Mouse (Mus musculus) stomach, postnatal 0 days (tissue): Measurements from ENCODE around the gene Myo5c. TPM values are rescaled to one million over a fixed set of nuclear protein-coding genes. Genes with fewer than 3 reads are reported as not detected.

Experiments
- ATAC-seq: fragments of 200-750 bp; cut with Nextera tagmentation; 2 replicates; pipeline ENCODE4 v1.8.0; 2017; ENCODE audit not compliant: low FRiP score, low TSS enrichment
- DNase-seq: peaks from one replicate; pipeline ENCODE4 v3.0.0-alpha.2; 2016; ENCODE audit warnings: low spot score
- H3K27ac ChIP-seq: fragments of 300-500 bp; sonication (generic); replicated peaks from 2 replicates; pipeline ENCODE4 v1.5.1; 2014; ENCODE audit warnings: mild to moderate bottlenecking, control low read depth
- H3K27me3 ChIP-seq: fragments of 300-500 bp; sonication (generic); 2 replicates; pipeline ENCODE4 v1.6.1; 2014; ENCODE audit warnings: low read length; ENCODE audit not compliant: control insufficient read depth, insufficient read depth
- H3K36me3 ChIP-seq: fragments of 300-500 bp; sonication (generic); 2 replicates; pipeline ENCODE4 v1.6.1; 2014; ENCODE audit warnings: low read length, mixed read lengths; ENCODE audit not compliant: control insufficient read depth, insufficient read depth
- H3K4me1 ChIP-seq: fragments of 300-500 bp; sonication (generic); replicated peaks from 2 replicates; pipeline ENCODE4 v1.6.1; 2014; ENCODE audit warnings: antibody characterized with exemption; ENCODE audit not compliant: control insufficient read depth, insufficient read depth
- H3K4me2 ChIP-seq: fragments of 300-500 bp; sonication (generic); replicated peaks from 2 replicates; pipeline ENCODE4 v1.6.1; 2014; ENCODE audit warnings: low read depth, mild to moderate bottlenecking, control low read depth, moderate library complexity
- H3K4me3 ChIP-seq: fragments of 300-500 bp; sonication (generic); 2 replicates; pipeline ENCODE4 v1.5.1; 2014; ENCODE audit warnings: low read depth, low read length, control low read depth
- H3K9ac ChIP-seq: fragments of 300-500 bp; sonication (generic); 2 replicates; pipeline ENCODE4 v1.6.1; 2014; ENCODE audit warnings: mild to moderate bottlenecking, low read length, control low read depth, mixed read lengths
- H3K9me3 ChIP-seq: fragments of 300-500 bp; sonication (generic); 2 replicates; pipeline ENCODE4 v1.6.1; 2016; ENCODE audit warnings: low read length; ENCODE audit not compliant: control insufficient read depth
- CTCF ChIP-seq: IDR thresholded peaks from 2 replicates; pipeline ENCODE4 v1.5.1; 2016; ENCODE audit warnings: antibody characterized with exemption, low read depth, mild to moderate bottlenecking, moderate library complexity
- EP300 ChIP-seq: optimal IDR thresholded peaks from 2 replicates; pipeline ENCODE3; 2016; ENCODE audit warnings: antibody characterized with exemption
- WGBS: fragments of 180-500 bp; shearing (Covaris S2); extraction: QIAGEN DNeasy Blood & Tissue Kit; methylation state at CpG from one replicate; pipeline ENCODE4 v1.1.7; 2014; 5-methylcytosine and 5-hydroxymethylcytosine counted together
- polyA plus RNA-seq: library from polyadenylated mRNA; unstranded; fragments of >200 nt; fragmentation: Nextera tagmentation; extraction: Ambion mirVana; gene quantifications from 2 replicates; pipeline ENCODE4 v1.2.1, GENCODE M21; 2015

Myo5c gene
- polyA plus RNA-seq, 1 experiment from 2014 or later, result 11.4 TPM

DNA sequence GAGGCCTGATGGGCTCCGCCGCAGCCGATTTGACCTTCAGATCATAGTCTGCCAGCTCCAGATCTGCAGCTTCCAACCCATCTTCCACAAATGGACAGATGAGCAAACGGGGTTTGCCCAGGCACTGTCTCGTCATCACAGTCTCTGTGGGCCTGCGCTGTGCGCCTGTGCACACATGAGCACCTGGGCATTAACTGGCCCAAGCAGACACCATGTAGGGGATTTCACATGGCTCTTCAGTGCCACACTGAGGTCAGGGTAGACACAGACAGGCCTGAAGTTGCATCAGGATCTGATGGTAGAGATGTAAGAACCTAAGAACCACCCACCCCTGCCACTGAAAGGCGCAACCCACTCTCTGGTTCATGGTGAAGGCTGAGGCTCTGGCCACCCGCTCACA lies 43.2 kb downstream of the Myo5c start:
- WGBS, result 91% methylated on average over 9 of the region's 9 CpGs
- no peak for ATAC-seq

DNA sequence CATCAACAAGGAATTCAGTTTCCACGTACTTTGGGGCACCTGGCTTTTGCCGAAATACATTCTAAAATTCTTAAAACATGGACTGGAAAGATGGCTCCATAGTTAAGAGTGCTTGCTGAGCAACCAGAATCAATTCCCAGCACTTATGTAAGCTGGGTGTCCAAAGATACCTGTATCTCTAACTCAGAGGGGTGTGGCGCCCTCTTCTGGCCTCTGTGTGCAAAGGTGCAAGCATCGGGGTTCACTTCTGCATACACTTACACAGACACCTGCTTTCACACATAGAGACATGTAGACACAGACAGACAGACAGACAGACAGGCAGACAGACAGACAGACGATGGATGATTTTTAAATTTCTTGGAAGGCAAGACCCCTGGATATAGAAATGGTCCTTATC lies 49.0 kb downstream of the Myo5c start:
- DNase-seq (peak; percentile 72), ATAC-seq (no peak)
- TF ChIP-seq CTCF (peak; percentile 75), EP300 (no peak)
- H3K27me3 ChIP-seq, result no peaks in the 10 kb centered on the region
- H3K4me2 ChIP-seq, result no peak overlapping the region
- H3K36me3 ChIP-seq, result no peaks in the 10 kb centered on the region
- WGBS, result 47% methylated on average over 5 of the region's 5 CpGs
- H3K9ac ChIP-seq, result no peak overlapping the region
- H3K27ac ChIP-seq, result no peak overlapping the region
- no peaks in the 10 kb centered on the region for H3K9me3 ChIP-seq
- no peaks in the 10 kb centered on the region for H3K4me1 ChIP-seq
- no peak overlapping the region for H3K4me3 ChIP-seq

More for the DNA sequence above, 43.2 kb downstream of the Myo5c start:
- Histone ChIP-seq H3K27ac (no peak overlapping the region), H3K36me3 (0 out of 2 replicates have a peak, but pooled peaks cover 3% of the 10 kb centered on the region), H3K9ac (no peak overlapping the region), H3K4me1 (no peaks in the 10 kb centered on the region), H3K4me2 (no peak overlapping the region), H3K27me3 (no peaks in the 10 kb centered on the region), H3K9me3 (no peaks in the 10 kb centered on the region), H3K4me3 (no peak overlapping the region)
- TF ChIP-seq CTCF (0 out of 2 replicates have a peak, but pooled peaks have one; percentile 17), EP300 (no peak)
- no peak for DNase-seq

DNA sequence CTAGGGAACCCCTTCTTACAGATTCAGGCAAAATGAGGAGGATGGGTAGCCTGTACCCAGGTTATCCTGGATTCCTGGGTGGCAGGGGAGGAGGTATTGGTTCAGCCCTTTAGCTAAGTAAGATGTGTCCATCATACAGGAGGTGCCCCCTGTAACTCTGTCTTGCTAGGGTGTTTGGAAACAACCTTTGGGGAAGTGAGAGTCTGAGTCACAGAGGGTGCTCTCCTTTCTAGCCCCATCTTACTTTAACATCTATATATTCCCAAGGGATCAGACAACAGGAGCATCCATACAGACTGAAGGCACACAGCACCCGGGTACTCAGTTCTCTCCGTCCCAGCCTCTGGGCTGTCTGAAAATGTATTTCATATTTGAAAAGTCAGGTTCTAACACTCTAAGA lies 50.4 kb downstream of the Myo5c start:
- 77% methylated on average over 2 of the region's 2 CpGs for WGBS
- H3K36me3 ChIP-seq, result no peaks in the 10 kb centered on the region
- H3K4me1 ChIP-seq, result no peaks in the 10 kb centered on the region
- no peak overlapping the region for H3K4me3 ChIP-seq
- TF ChIP-seq EP300, result no peak
- TF ChIP-seq CTCF, result no peak
- no peak overlapping the region for H3K27ac ChIP-seq
- no peaks in the 10 kb centered on the region for H3K27me3 ChIP-seq
- DNase-seq (no peak), ATAC-seq (no peak)
- H3K9me3 ChIP-seq, result no peaks in the 10 kb centered on the region
- H3K9ac ChIP-seq, result no peak overlapping the region
- H3K4me2 ChIP-seq, result no peak overlapping the region

DNA sequence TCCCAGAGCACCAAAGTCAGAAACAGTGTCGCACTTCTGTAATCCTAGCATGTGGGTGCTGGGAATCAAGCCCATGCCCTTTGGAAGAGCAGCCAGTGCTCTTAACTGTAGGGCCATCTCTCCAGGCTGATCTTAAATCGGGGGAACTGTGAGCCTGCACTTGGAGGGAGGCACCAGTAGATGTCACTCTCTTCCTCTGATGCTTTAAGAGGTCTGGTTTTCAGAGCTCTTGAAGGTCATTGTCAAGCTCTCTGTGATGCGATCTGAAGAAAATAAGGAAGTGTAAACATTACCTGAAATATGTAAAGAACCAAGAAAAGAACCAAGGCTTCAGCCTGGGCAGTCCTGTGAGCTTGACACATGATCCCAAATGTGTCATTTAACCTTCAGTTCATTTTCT lies 51.0 kb downstream of the Myo5c start:
- H3K4me1 ChIP-seq, result no peaks in the 10 kb centered on the region
- TF ChIP-seq EP300 (no peak), CTCF (peak; percentile 90)
- H3K4me2 ChIP-seq, result no peak overlapping the region
- H3K4me3 ChIP-seq, result no peak overlapping the region
- ATAC-seq (no peak), DNase-seq (no peak)
- no peaks in the 10 kb centered on the region for H3K36me3 ChIP-seq
- WGBS, result 12% methylated on average over 3 of the region's 3 CpGs
- no peaks in the 10 kb centered on the region for H3K27me3 ChIP-seq
- H3K9me3 ChIP-seq, result no peaks in the 10 kb centered on the region
- H3K9ac ChIP-seq, result no peak overlapping the region
- no peak overlapping the region for H3K27ac ChIP-seq

DNA sequence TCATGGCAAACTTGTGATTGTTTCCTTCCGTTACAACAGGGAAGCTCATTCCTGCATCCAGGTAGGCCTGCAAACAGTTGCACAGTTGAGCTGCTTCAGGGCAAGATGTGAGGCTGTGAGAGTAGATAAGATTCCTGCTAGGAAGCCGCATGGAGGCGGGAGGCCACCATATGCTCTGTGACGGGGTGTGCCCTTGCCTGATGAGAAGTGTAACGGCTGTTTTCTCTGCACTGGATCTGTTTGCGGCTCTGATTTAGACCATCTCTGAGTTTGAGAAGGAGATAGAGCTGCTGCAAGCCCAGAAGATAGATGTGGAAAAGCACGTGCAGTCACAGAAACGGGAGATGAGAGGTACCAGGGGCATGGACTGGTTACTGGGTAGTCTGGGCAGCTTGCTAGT lies 51.8 kb downstream of the Myo5c start:
- Histone ChIP-seq H3K4me1 (no peaks in the 10 kb centered on the region), H3K9me3 (no peaks in the 10 kb centered on the region), H3K4me2 (no peak overlapping the region), H3K4me3 (no peak overlapping the region), H3K9ac (no peak overlapping the region), H3K36me3 (no peaks in the 10 kb centered on the region), H3K27ac (no peak overlapping the region), H3K27me3 (no peaks in the 10 kb centered on the region)
- ATAC-seq, result no peak
- no peak for DNase-seq
- TF ChIP-seq CTCF (no peak), EP300 (no peak)
- WGBS, result 79% methylated on average over 8 of the region's 8 CpGs

DNA sequence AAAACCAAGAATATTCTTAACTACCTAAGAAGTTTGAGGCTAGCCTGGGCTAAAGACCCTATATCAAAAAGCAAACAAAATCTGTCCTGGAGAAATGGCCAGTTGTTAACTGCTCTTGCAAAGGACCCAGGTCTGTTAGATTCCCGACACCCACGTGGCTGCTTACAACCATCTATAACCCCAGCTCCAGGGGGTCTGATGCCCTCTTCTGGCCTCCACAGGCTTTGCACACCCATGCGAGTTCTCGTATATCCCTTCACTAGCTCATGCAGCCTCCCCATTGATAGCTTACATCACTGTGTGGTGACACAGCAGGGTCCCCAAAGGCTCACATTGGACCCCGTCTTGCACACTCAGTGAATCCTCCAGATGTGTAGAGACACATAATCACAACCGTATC lies 53.5 kb downstream of the Myo5c start:
- H3K36me3 ChIP-seq, result no peaks in the 10 kb centered on the region
- TF ChIP-seq CTCF, result peak; percentile 29
- no peak for TF ChIP-seq EP300
- DNase-seq, result no peak
- no peak overlapping the region for H3K27ac ChIP-seq
- H3K9ac ChIP-seq, result no peak overlapping the region
- H3K4me1 ChIP-seq, result no peaks in the 10 kb centered on the region
- no peaks in the 10 kb centered on the region for H3K27me3 ChIP-seq
- H3K4me3 ChIP-seq, result no peak overlapping the region
- WGBS, result 77% methylated on average over 6 of the region's 6 CpGs
- no peak overlapping the region for H3K4me2 ChIP-seq
- H3K9me3 ChIP-seq, result no peaks in the 10 kb centered on the region
- no peak for ATAC-seq
